Mouse (Mus musculus): ENCODE results near the gene Cfap97d2. TPM values are rescaled to one million over a fixed set of nuclear protein-coding genes. Genes with fewer than 3 reads are reported as not detected.
"Not testable (repeated sequence)": the region's sequence is repeated elsewhere in the genome, so short reads cannot be mapped to it uniquely, and the experiment has no call there.

Gene Cfap97d2
- polyA plus RNA-seq, 1 experiment from 2014 or later, result 1.7 TPM

GRCm38 (mm10) chr8:13706918-13707317 lies 1.2 kb downstream of the Cfap97d2 start:
- 86% methylated on average over 5 of the region's 5 CpGs for WGBS
- Histone ChIP-seq H3K9ac (no peak overlapping the region), H3K4me2 (no peak overlapping the region), H3K27ac (no peak overlapping the region), H3K4me1 (peaks cover 15% of the 10 kb centered on the region), H3K4me3 (no peak overlapping the region), H3K9me3 (no peaks in the 10 kb centered on the region), H3K27me3 (replicated peaks) (no peaks in the 10 kb centered on the region), H3K36me3 (replicated peaks) (no peaks in the 10 kb centered on the region)
- ATAC-seq (replicated peaks), result no peak

- H3K9ac ChIP-seq, result no peak overlapping the region
- H3K27me3 ChIP-seq (replicated peaks), result no peaks in the 10 kb centered on the region
- H3K4me1 ChIP-seq, result peaks cover 15% of the 10 kb centered on the region
- no peak for ATAC-seq (replicated peaks)
- no peak overlapping the region for H3K4me3 ChIP-seq
- H3K4me2 ChIP-seq, result no peak overlapping the region
- no peaks in the 10 kb centered on the region for H3K36me3 ChIP-seq (replicated peaks)
- no peak overlapping the region for H3K27ac ChIP-seq
- WGBS, result 93% methylated on average over 5 of the region's 5 CpGs
- no peaks in the 10 kb centered on the region for H3K9me3 ChIP-seq
Observed at GRCm38 (mm10) chr8:13708514-13708913, 2.8 kb downstream of the Cfap97d2 start.

- Histone ChIP-seq H3K9ac (no peak overlapping the region), H3K4me3 (no peak overlapping the region), H3K27ac (no peak overlapping the region), H3K4me1 (no peaks in the 10 kb centered on the region), H3K36me3 (replicated peaks) (no peaks in the 10 kb centered on the region), H3K9me3 (no peaks in the 10 kb centered on the region), H3K4me2 (no peak overlapping the region), H3K27me3 (replicated peaks) (no peaks in the 10 kb centered on the region)
- ATAC-seq (replicated peaks), result no peak
- 94% methylated on average over 8 of the region's 8 CpGs for WGBS
Observed at GRCm38 (mm10) chr8:13718980-13719379, 13.3 kb downstream of the Cfap97d2 start.

- Histone ChIP-seq H3K4me1 (no peaks in the 10 kb centered on the region), H3K36me3 (replicated peaks) (no peaks in the 10 kb centered on the region), H3K9ac (no peak overlapping the region), H3K4me2 (no peak overlapping the region), H3K27ac (no peak overlapping the region), H3K4me3 (no peak overlapping the region), H3K27me3 (replicated peaks) (no peaks in the 10 kb centered on the region), H3K9me3 (no peaks in the 10 kb centered on the region)
- no peak for ATAC-seq (replicated peaks)
Observed at GRCm38 (mm10) chr8:13725722-13726121, 20.0 kb downstream of the Cfap97d2 start.

- Histone ChIP-seq H3K27ac (no peak overlapping the region), H3K9ac (no peak overlapping the region), H3K4me3 (no peak overlapping the region), H3K36me3 (replicated peaks) (no peaks in the 10 kb centered on the region), H3K9me3 (no peaks in the 10 kb centered on the region), H3K27me3 (replicated peaks) (no peaks in the 10 kb centered on the region), H3K4me2 (no peak overlapping the region), H3K4me1 (no peaks in the 10 kb centered on the region)
- 63% methylated on average over 10 of the region's 10 CpGs for WGBS
- no peak for ATAC-seq (replicated peaks)
Observed at GRCm38 (mm10) chr8:13727469-13728094, 21.9 kb downstream of the Cfap97d2 start.

- H3K4me1 ChIP-seq, result no peaks in the 10 kb centered on the region
- H3K27ac ChIP-seq, result no peak overlapping the region
- no peak for ATAC-seq (replicated peaks)
- no peaks in the 10 kb centered on the region for H3K36me3 ChIP-seq (replicated peaks)
- H3K9ac ChIP-seq, result no peak overlapping the region
- no peaks in the 10 kb centered on the region for H3K27me3 ChIP-seq (replicated peaks)
- WGBS, result 55% methylated on average over 6 of the region's 6 CpGs
- H3K4me3 ChIP-seq, result no peak overlapping the region
- no peak overlapping the region for H3K4me2 ChIP-seq
- no peaks in the 10 kb centered on the region for H3K9me3 ChIP-seq
Observed at GRCm38 (mm10) chr8:13740323-13740770, 34.7 kb downstream of the Cfap97d2 start.

GRCm38 (mm10) chr8:13740817-13741613 lies 35.3 kb downstream of the Cfap97d2 start:
- H3K9me3 ChIP-seq, result no peaks in the 10 kb centered on the region
- H3K4me3 ChIP-seq, result no peak overlapping the region
- WGBS, result 84% methylated on average over 7 of the region's 7 CpGs
- H3K4me1 ChIP-seq, result no peaks in the 10 kb centered on the region
- H3K9ac ChIP-seq, result no peak overlapping the region
- no peaks in the 10 kb centered on the region for H3K27me3 ChIP-seq (replicated peaks)
- no peaks in the 10 kb centered on the region for H3K36me3 ChIP-seq (replicated peaks)
- no peak overlapping the region for H3K4me2 ChIP-seq
- ATAC-seq (replicated peaks), result no peak
- H3K27ac ChIP-seq, result no peak overlapping the region

GRCm38 (mm10) chr8:13746212-13746611 lies 40.5 kb downstream of the Cfap97d2 start:
- not testable (repeated sequence) for H3K4me3 ChIP-seq; ATAC-seq (replicated peaks); H3K27me3 ChIP-seq (replicated peaks); H3K27ac ChIP-seq; H3K4me1 ChIP-seq; H3K9me3 ChIP-seq; H3K4me2 ChIP-seq; H3K36me3 ChIP-seq (replicated peaks); H3K9ac ChIP-seq
- WGBS, result 89% methylated on average over 5 of the region's 6 CpGs

- H3K4me1 ChIP-seq, result no peaks in the 10 kb centered on the region
- no peaks in the 10 kb centered on the region for H3K9me3 ChIP-seq
- no peak overlapping the region for H3K4me2 ChIP-seq
- H3K27me3 ChIP-seq (replicated peaks), result no peaks in the 10 kb centered on the region
- H3K4me3 ChIP-seq, result no peak overlapping the region
- H3K27ac ChIP-seq, result no peak overlapping the region
- no peak overlapping the region for H3K9ac ChIP-seq
- no peaks in the 10 kb centered on the region for H3K36me3 ChIP-seq (replicated peaks)
- 40% methylated on average over 3 of the region's 3 CpGs for WGBS
- ATAC-seq (replicated peaks), result no peak
Observed at GRCm38 (mm10) chr8:13747626-13748025, 41.9 kb downstream of the Cfap97d2 start.

GRCm38 (mm10) chr8:13753680-13754079 lies 48.0 kb downstream of the Cfap97d2 start:
- H3K27me3 ChIP-seq (replicated peaks), result no peaks in the 10 kb centered on the region
- H3K4me2 ChIP-seq, result no peak overlapping the region
- H3K27ac ChIP-seq, result no peak overlapping the region
- H3K4me1 ChIP-seq, result peaks cover 15% of the 10 kb centered on the region
- H3K4me3 ChIP-seq, result no peak overlapping the region
- ATAC-seq (replicated peaks), result no peak
- no peaks in the 10 kb centered on the region for H3K9me3 ChIP-seq
- no peaks in the 10 kb centered on the region for H3K36me3 ChIP-seq (replicated peaks)
- WGBS, result 24% methylated on average over 2 of the region's 2 CpGs
- no peak overlapping the region for H3K9ac ChIP-seq

GRCm38 (mm10) chr8:13756480-13756879 lies 50.8 kb downstream of the Cfap97d2 start:
- Histone ChIP-seq H3K9me3 (no peaks in the 10 kb centered on the region), H3K4me3 (no peak overlapping the region), H3K9ac (no peak overlapping the region), H3K36me3 (replicated peaks) (0 out of 2 replicates have a peak, but pooled peaks cover 8% of the 10 kb centered on the region), H3K27ac (peak overlapping the region; percentile 83; the same call in 1 of the 2 replicates), H3K4me2 (no peak overlapping the region), H3K4me1 (peaks cover 29% of the 10 kb centered on the region), H3K27me3 (replicated peaks) (no peaks in the 10 kb centered on the region)
- WGBS, result 64% methylated on average over 7 of the region's 7 CpGs
- ATAC-seq (replicated peaks), result no peak

- H3K27ac ChIP-seq, result peak within 1 kb of the TSS; percentile 83
- peaks cover 11% of the 10 kb centered on the region for H3K36me3 ChIP-seq (replicated peaks)
- H3K9ac ChIP-seq, result peak within 1 kb of the TSS; percentile 95
- 9% methylated on average over 40 of the region's 40 CpGs for WGBS
- no peaks in the 10 kb centered on the region for H3K9me3 ChIP-seq
- peak within 1 kb of the TSS; percentile 96 for H3K4me2 ChIP-seq
- no peaks in the 10 kb centered on the region for H3K27me3 ChIP-seq (replicated peaks)
- ATAC-seq (replicated peaks), result peak; percentile 99
- peak within 1 kb of the TSS; percentile 98 for H3K4me3 ChIP-seq
- peaks cover 29% of the 10 kb centered on the region for H3K4me1 ChIP-seq
Observed at GRCm38 (mm10) chr8:13756982-13757804, 51.5 kb downstream of the Cfap97d2 start, which contains the start of gene Cdc16. Gene Cdc16, plus strand, starts transcription at chr8:13757676.
